Mouse (Mus musculus) thymus, postnatal 10 days (tissue): ENCODE measurements around the gene Mab21l1.

ENCODE experiments used
- DNase-seq, 2 experiments: peaks; one replicate each; pipeline ENCODE4 v3.0.0; 2021; ENCODE audit warnings: low spot score in 2 of 2

Mab21l1 gene

DNA sequence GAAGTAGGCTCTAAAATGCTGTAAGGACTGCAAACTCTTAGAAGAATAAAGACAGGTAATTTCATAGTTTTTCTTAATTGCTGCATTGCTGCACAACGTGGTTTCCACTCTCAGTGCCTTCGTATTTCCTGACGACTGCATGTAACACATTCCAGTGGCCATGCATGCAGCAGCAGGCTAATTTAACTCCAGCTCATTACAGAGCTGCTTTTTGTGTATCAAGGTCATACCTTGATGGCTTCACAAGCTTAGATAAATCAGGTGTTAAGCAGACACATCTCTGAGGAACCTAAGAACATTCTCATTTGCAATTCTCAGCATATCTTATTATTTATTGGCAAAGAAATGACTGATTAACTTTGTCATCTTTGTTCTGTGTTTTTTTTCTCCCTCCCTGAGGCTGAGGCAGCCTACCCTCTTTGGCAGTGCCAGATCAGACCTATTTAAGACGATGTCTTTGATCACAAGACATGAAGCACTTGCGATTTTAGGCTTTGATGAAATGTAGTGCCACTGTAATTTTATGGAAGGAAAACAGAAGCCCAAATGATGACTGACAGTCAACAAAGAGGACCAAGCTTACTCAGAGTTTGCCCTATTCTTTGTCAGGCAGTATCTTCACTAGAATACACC, 32.8 kb downstream of the Mab21l1 start:
- DNase-seq = no peak

DNA sequence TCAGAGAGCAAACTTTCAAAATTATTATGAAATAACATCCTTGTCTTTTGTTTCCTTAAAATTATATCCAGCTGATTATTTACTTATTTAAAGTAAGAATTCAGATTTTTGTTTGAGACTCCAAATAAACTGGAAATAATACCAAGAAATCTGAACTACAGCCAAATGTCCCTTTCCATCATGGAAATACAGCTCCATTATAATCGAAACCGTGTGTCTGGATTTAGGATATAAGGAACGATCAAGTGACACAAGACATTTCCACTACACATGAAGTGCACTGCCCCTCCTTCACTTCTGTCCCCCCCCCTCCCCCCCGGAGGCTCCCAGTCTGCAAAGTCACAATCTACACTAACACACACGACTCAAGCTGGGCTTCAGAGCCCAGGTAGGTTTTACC, 33.8 kb downstream of the Mab21l1 start:
- no peak for DNase-seq

DNA sequence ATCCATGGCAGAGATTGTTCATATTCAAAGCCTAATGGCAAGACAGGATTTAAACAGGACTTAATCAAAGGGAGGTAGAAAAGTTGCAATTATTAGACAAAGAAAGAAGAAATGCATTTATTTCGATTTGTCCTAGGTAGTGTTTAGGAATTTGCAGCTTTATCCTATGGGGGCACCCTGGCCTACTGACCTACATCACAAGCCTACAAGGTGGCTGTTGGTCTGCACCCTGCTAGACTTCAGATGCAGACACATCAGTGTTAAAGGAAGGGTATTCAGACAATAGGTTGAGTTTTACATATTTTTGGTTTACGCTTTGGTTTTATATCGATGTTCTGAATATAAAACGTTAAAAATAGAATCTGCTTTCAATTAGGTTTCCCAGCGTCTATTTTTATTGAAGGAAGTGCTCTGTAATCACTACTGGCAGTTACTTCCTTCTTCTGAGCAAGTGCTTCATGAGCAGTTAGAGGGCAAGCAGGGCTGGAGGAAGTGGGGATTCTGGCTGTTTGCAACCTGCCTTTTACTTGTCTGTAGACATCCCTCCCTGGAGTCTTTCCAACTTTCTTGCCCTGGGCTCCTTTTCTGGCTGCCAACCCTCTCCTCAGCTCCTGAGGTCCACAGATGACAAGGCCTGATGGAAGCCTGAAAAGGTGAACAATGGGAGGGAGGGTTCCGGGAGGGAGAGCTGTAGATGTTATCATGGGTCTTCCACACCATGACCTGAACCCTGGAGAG, 34.5 kb downstream of the Mab21l1 start:
- DNase-seq = no peak

DNA sequence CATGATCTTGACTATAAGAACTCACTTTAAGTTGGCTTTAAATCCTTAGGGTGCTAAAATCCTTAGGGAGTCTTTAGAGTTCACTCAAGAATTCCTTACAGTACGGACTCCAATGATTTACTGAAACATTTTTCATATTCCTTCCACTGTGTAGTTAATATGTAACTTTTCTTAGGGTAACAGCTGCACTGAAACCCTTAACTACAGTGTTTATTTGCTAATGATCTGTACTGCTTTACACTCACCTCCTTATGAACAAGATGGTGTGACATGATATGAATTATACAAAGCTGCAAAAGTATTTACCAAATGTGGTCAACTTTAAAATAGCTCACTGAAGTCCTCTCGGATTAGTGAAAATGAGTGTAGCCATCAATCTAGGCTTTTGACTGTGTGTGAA, 35.8 kb downstream of the Mab21l1 start:
- DNase-seq = no peak

DNA sequence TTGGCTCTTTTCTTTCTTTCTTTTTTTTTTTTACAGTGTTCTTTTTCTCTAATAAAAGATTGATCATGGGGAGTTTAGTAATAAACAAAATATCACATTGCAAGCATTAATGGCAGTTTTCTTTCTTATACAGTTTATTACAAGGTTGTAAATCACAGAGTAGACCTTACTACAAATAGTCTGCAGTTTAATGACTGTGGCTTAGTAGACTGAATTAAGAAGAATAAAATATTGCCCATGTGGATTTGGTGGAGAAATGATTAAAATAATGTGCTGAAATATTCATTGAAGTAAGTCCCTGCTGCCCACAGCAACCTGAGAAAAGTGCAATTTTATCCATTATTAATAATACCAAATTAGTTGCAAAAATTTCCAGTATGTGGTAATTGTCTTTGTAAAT, 37.3 kb downstream of the Mab21l1 start:
- DNase-seq = no peak

DNA sequence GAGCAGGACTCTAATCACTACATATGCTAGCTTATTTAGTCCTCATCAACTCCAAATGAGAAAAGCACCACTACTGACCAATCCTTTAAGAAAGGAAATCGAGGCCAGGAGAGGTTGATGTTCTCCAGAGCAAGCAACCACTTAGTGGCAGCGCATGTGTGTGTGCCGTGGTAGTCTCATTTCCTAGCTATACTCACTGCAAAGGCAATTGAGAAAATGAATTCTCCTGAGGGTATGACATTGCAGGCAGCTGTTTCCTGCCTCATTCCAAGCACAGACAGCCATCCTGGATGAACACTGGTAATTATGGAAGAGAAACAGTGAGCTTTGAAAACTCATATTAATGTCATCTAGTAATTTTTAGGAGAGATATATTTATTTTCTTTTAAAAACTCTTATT, 42.6 kb downstream of the Mab21l1 start:
- no peak for DNase-seq

DNA sequence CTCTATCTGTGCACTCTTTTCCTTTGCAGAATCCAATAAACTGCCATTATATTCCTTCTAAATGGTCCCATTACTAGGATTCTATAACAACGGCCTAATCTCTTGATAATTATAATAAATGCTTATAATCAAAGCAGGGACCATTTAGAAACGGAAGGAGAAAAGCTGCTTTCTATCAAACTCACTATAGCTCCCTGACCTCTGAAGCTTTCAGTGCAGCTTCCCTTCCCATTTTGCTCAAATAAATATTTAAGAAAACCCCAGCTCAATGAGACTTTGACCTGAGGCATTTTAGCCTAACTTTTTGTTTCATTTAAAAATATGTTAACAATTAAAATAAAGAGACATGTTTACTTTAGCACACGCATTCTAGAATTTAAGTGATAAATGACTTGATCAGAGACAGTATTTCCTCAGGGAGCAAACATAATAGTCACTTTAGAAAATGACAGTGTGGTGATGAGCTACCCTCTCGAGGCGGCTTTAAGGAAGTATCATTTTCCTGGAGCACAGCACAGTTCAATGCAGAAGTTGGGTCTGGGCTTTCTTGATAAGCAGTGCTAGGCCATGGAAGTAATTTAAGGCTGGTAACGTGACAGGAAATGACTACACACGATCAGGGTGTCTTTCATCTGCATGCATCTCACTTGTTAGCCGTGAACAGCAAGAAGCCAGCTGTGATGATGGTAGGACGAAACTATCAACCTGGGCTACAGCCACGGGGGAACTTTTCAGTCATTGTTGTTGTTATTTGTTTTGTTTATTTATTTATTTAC, 46.4 kb downstream of the Mab21l1 start:
- no peak for DNase-seq

DNA sequence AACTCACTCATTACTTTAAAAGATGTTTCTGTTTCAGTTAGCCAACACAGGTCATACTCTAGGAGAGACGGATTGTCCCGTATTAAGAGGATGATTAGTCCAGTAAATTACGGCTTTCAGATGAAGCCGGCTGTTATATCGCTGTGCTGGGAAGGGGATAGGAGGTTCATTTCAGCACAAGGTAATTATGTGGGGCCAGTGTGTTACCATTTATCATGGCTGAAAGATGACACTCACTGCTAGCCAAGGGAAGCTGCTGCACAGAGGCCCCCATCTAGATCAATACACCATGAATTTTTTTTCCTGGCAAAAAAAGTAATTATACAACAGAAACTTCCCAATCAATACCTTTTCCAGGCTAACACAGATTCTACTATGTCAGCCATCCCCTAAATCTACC, 47.9 kb downstream of the Mab21l1 start:
- no peak for DNase-seq
